Mouse (Mus musculus) stomach, embryonic 15.5 days (tissue): ENCODE data around the gene Tepp. TPM values are rescaled to one million over a fixed set of nuclear protein-coding genes. Genes with fewer than 3 reads are reported as not detected.

Experiments
- ATAC-seq: fragments of 200-750 bp; cut with Nextera tagmentation; 2 replicates; pipeline ENCODE4 v1.8.0; 2017; ENCODE audit warnings: low read depth, moderate number of reproducible peaks, moderate TSS enrichment; ENCODE audit not compliant: insufficient read depth, low FRiP score
- H3K27ac ChIP-seq: fragments of 300-500 bp; sonication (generic); 2 replicates; pipeline ENCODE4 v1.5.1; 2015; ENCODE audit warnings: mild to moderate bottlenecking, inconsistent platforms
- H3K27me3 ChIP-seq: fragments of 300-500 bp; sonication (generic); replicated peaks from 2 replicates; pipeline ENCODE4 v1.6.1; 2015; ENCODE audit warnings: inconsistent platforms
- H3K36me3 ChIP-seq: fragments of 300-500 bp; sonication (generic); 2 replicates; pipeline ENCODE4 v1.6.1; 2015; ENCODE audit warnings: inconsistent platforms
- H3K4me1 ChIP-seq: fragments of 300-500 bp; sonication (generic); 2 replicates; pipeline ENCODE4 v1.6.1; 2015; ENCODE audit warnings: inconsistent platforms
- H3K4me2 ChIP-seq: fragments of 300-500 bp; sonication (generic); 2 replicates; pipeline ENCODE4 v1.6.1; 2015; ENCODE audit warnings: mild to moderate bottlenecking, inconsistent platforms
- H3K4me3 ChIP-seq: fragments of 300-500 bp; sonication (generic); replicated peaks from 2 replicates; pipeline ENCODE4 v1.5.1; 2015; ENCODE audit warnings: inconsistent platforms
- H3K9ac ChIP-seq: fragments of 300-500 bp; sonication (generic); 2 replicates; pipeline ENCODE4 v1.6.1; 2015; ENCODE audit warnings: inconsistent platforms
- H3K9me3 ChIP-seq: fragments of 300-500 bp; sonication (generic); 2 replicates; pipeline ENCODE4 v1.6.1; 2016; ENCODE audit warnings: inconsistent platforms
- WGBS: fragments of 180-500 bp; shearing (Covaris S2); methylation state at CpG from one replicate; pipeline ENCODE4 v1.1.7; 2015; 5-methylcytosine and 5-hydroxymethylcytosine counted together
- polyA plus RNA-seq: library from polyadenylated mRNA; unstranded; fragments of >200 nt; fragmentation: Nextera tagmentation; extraction: Ambion mirVana; gene quantifications from 2 replicates; pipeline ENCODE4 v1.2.1, GENCODE M21; 2015

Gene Tepp
- polyA plus RNA-seq, 1 experiment from 2014 or later = 0.23 TPM

DNA sequence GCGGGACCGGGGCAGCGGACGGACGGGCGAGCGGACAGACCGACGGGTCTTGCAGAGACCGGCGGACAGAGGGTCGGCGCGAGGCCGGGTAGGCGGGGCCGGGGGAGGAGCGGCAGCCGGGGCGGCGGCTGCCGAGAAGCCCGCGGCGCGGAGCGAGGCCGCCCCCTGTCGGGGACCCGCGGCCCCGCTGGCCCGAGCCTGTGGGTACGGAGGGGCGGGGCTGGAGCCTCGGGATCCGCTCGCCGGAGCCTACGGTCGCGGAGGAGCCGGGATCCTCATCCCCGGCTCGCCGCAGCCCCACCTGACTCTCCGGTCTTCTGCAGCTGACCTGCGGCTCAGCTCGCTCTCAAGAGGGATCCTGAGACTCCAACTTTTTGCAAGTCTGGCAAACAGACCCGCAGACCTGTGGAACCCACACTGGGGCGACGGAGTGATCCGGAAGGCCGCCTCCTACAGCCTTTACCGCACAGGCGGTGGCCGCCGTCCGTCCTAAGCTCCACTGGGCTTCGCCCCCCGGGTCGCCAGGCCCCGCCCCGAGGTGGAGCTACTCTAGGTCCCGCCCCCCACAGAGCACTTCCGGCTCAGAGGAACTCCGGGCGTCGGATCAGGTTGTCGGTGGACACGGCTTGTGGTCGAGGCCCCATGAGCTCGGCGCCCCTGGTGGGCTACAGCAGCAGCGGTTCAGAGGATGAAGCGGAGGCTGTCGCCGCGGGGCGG, 21.5 kb downstream of the Tepp start, which contains the start of the genes Zfp319 and Usb1:
Gene Zfp319 (minus strand): TSS at position 231 of the 717 bp plus-strand sequence.
Gene Usb1 (plus strand): TSS at position 565 of the 717 bp plus-strand sequence.
- Histone ChIP-seq H3K36me3 (peaks cover 27% of the 10 kb centered on the region), H3K9ac (peak within 1 kb of the TSS; percentile 94), H3K4me3 (peak within 1 kb of the TSS; percentile 74), H3K4me1 (peaks cover 19% of the 10 kb centered on the region), H3K27me3 (no peaks in the 10 kb centered on the region), H3K4me2 (peak within 1 kb of the TSS; percentile 80), H3K9me3 (no peaks in the 10 kb centered on the region), H3K27ac (peak within 1 kb of the TSS; percentile 99)
- ATAC-seq = peak; percentile 94
- WGBS = under 1% methylated on average over 73 of the region's 80 CpGs

DNA sequence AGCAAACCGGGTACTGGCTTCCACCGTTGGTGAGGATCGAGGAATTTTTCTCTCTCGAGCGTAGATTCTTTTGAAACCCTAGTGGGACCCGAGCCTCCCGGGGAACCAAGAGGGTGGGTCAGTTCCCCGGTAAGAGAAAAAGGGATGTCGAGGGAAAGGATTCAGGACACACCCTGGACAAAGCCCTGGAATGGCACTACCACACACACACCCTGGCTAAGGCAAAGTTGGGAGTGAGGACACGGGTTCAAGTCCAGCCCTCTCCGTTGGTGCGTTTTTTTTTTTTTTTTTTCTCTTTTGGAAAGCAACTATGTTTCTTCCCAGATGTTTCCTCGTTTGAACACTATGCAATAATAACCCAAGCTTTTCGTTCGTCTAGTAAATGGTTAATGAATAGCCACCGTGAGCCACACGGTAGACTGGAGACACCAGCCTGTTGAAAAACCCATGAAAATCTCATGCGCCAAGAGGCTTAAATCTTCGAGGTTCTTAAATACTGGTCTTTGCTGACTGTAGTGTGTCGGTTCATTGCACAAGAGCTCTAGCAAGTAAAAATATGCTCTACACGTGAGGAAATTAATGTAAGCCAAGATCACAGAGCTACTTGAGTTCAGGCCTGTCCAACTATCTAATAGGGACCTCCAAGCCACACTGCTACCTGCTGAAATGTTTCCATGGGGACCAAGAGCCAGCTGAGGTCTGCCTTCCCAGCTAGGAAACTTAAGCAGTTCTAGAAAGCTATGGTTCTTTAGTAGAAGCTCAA, 22.3 kb downstream of the Tepp start:
- Histone ChIP-seq H3K4me3 (peak overlapping the region; percentile 74), H3K9ac (peak overlapping the region; percentile 94; the same call in 1 of the 2 replicates), H3K9me3 (no peaks in the 10 kb centered on the region), H3K4me1 (peaks cover 18% of the 10 kb centered on the region), H3K27ac (peak overlapping the region; percentile 99), H3K36me3 (peaks cover 20% of the 10 kb centered on the region), H3K27me3 (no peaks in the 10 kb centered on the region), H3K4me2 (peak overlapping the region; percentile 80)
- ATAC-seq = no peak
- 21% methylated on average over 21 of the region's 21 CpGs for whole genome bisulfite sequencing

DNA sequence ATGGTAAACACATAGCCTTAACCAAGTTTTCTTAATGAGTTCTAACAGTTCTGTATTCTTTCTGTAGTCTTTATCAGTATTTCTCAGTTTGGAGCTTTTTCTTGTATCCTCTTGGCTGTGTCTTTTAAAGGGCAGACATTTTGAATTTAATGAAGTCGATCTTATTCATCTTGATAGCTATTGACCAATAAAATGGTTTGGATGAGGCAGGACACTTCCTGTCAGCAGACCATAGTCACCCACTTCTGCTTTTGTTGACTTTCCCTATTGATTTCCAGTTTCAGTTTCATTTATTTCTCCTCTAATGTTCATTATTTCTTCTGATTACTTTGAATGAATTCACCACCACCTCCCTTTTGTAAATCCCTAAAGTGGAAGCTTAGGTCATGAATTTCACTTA, 25.3 kb downstream of the Tepp start:
- WGBS = 80% methylated on average over 1 of the region's 1 CpGs
- no peak for ATAC-seq

DNA sequence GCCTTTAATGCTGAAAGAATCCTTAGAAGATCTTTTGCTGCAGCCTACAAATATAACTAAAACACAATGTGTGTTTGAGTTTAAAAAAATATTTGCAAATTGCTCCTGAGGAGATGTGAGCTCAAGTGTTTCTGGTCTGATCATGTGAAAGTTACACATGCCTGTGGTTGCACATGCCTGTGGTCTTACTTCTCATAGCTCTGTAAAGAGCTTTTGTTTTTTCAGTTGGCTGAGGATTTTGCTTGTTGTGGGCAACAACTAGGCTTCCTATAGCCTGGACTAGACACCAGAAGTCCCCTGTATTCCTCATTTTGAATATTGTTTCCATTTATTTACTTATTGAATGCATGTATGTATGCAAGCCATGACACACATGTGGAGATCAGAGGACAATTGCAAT, 26.0 kb downstream of the Tepp start:
- no peaks in the 10 kb centered on the region for H3K27me3 ChIP-seq
- H3K4me3 ChIP-seq = no peak overlapping the region
- no peak for ATAC-seq
- no peaks in the 10 kb centered on the region for H3K9me3 ChIP-seq
- peaks cover 5% of the 10 kb centered on the region; the same call in 1 of the 2 replicates for H3K4me1 ChIP-seq
- no peak overlapping the region for H3K27ac ChIP-seq
- H3K9ac ChIP-seq = no peak overlapping the region
- H3K36me3 ChIP-seq = peaks cover 4% of the 10 kb centered on the region; the same call in 1 of the 2 replicates
- no peak overlapping the region for H3K4me2 ChIP-seq

More for the DNA sequence above, 25.3 kb downstream of the Tepp start:
- Histone ChIP-seq H3K27me3 (no peaks in the 10 kb centered on the region), H3K4me2 (no peak overlapping the region), H3K36me3 (peaks cover 4% of the 10 kb centered on the region; the same call in 1 of the 2 replicates), H3K4me1 (peaks cover 6% of the 10 kb centered on the region; the same call in 1 of the 2 replicates), H3K27ac (no peak overlapping the region), H3K9me3 (no peaks in the 10 kb centered on the region), H3K9ac (no peak overlapping the region), H3K4me3 (no peak overlapping the region)

DNA sequence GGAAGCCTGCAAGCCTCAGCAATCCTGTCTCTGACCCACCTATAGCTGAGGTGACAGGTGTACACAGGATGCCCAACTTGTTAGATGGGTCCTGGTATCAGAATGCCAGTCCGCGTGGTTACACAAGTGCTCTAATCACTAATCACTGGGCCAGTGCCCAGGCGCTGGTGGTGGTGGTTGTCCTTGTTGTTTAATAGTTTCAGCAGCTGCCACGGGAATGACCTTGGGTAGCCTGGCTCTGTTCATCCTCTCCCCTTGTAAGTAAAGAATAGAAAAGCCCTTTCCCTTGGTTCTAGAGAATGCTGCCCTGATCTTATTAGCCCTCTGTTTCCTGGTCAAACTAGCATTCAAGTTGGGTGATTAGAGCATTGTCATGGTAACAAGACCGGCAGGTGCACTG, 31.4 kb downstream of the Tepp start:
- WGBS = 68% methylated on average over 5 of the region's 5 CpGs
- Histone ChIP-seq H3K9me3 (no peaks in the 10 kb centered on the region), H3K4me2 (no peak overlapping the region), H3K4me1 (peaks cover under 1% of the 10 kb centered on the region; the same call in 1 of the 2 replicates), H3K27ac (no peak overlapping the region), H3K9ac (no peak overlapping the region), H3K36me3 (peaks cover 9% of the 10 kb centered on the region), H3K4me3 (no peak overlapping the region), H3K27me3 (no peaks in the 10 kb centered on the region)
- ATAC-seq = no peak

DNA sequence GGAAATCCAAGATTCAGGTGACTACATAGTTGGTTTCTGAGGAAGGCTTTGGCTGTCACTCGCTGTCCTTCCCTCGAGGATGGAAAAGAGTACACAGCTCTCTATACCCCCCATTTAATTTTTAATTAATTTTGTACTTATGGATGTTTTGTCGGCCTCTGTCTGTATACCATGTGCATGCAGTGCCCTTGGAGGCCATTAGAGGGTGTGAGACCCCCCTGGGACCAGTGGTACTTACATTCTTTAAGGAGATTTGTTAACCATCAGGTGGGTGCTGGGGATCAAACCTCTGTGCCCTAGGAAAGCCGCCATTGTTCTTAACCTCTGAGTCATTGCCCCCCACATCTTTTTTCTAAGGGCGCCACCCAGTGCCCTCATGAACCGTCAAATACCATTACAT, 34.3 kb downstream of the Tepp start:
- Histone ChIP-seq H3K9ac (no peak overlapping the region), H3K4me1 (peaks cover 16% of the 10 kb centered on the region; the same call in 1 of the 2 replicates), H3K36me3 (peaks cover 5% of the 10 kb centered on the region), H3K27me3 (no peaks in the 10 kb centered on the region), H3K4me2 (no peak overlapping the region), H3K4me3 (no peak overlapping the region), H3K9me3 (no peaks in the 10 kb centered on the region), H3K27ac (no peak overlapping the region)
- 80% methylated on average over 6 of the region's 6 CpGs for WGBS
- ATAC-seq = no peak

DNA sequence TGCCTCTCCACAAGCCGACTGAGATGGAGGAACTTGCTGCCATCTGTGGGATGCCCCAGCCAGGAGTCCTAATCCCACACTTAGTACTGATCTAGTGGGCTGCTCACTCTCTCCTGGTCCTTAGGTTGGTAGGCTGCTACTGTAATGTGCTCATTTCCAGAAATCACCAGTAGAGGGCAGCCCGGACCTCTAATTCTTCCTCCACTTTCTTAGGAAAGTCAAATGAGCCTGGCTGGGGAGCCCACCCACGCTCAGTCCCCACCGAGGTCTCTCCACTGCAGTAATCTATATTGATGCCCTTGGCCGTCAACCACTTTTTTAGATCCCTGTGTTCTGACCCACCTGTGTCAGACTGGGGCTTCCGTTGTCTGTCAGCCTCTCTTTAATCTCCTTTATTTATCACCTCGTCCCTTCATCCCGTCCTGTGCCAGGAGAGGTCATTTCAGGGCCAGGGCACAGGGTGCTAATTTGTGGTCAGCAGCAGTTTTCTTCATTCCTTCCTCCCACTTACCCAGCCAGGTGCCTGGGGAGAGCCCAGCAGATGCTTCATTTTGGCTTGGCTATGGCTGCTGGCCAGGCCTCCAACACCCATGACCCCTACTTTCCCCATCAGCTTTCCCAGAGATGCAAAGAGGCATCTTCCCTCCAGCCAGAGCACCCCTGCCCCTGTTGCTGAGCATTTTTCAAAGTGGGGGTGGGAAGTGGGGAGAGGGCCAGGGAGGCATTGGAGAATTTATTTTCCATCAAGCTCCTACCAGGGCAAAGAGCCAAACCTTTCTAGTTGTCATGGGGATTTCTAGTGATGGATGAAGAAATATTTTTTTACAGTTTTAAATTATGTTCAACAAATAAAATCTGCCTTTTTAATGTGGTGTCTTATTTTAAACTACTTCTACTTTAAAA, 36.5 kb downstream of the Tepp start:
- H3K27ac ChIP-seq = no peak overlapping the region
- H3K4me2 ChIP-seq = no peak overlapping the region
- no peaks in the 10 kb centered on the region for H3K27me3 ChIP-seq
- no peak for ATAC-seq
- H3K4me1 ChIP-seq = peaks cover 26% of the 10 kb centered on the region; the same call in 1 of the 2 replicates
- no peak overlapping the region for H3K4me3 ChIP-seq
- H3K9me3 ChIP-seq = no peaks in the 10 kb centered on the region
- H3K36me3 ChIP-seq = peaks cover 5% of the 10 kb centered on the region
- 26% methylated on average over 8 of the region's 8 CpGs for WGBS
- H3K9ac ChIP-seq = no peak overlapping the region

DNA sequence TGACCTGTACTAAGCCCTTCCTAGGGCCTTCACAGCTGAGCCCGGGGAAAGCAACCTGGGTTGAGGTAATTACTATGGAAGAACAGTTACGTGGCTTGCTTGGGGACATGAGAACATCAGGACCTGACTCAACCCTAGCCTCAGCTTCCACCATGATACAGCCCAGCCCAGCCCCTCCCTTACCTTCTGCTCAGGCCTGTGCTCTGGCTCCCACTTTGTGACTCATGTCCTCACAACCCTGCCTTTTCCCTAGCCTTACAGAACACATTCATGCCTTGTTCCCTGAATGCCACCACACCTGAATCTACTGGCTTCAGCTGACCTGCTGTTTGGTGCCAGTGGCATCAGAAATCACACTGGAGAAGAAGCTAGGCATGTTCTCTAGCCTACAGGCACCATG, 38.0 kb downstream of the Tepp start:
- H3K4me2 ChIP-seq = no peak overlapping the region
- no peaks in the 10 kb centered on the region for H3K27me3 ChIP-seq
- no peak overlapping the region for H3K9ac ChIP-seq
- 86% methylated on average over 2 of the region's 2 CpGs for WGBS
- H3K36me3 ChIP-seq = peaks cover 5% of the 10 kb centered on the region
- H3K9me3 ChIP-seq = no peaks in the 10 kb centered on the region
- peak overlapping the region; percentile 69 for H3K27ac ChIP-seq
- no peak overlapping the region for H3K4me3 ChIP-seq
- no peak for ATAC-seq
- peaks cover 32% of the 10 kb centered on the region; the same call in 1 of the 2 replicates for H3K4me1 ChIP-seq

DNA sequence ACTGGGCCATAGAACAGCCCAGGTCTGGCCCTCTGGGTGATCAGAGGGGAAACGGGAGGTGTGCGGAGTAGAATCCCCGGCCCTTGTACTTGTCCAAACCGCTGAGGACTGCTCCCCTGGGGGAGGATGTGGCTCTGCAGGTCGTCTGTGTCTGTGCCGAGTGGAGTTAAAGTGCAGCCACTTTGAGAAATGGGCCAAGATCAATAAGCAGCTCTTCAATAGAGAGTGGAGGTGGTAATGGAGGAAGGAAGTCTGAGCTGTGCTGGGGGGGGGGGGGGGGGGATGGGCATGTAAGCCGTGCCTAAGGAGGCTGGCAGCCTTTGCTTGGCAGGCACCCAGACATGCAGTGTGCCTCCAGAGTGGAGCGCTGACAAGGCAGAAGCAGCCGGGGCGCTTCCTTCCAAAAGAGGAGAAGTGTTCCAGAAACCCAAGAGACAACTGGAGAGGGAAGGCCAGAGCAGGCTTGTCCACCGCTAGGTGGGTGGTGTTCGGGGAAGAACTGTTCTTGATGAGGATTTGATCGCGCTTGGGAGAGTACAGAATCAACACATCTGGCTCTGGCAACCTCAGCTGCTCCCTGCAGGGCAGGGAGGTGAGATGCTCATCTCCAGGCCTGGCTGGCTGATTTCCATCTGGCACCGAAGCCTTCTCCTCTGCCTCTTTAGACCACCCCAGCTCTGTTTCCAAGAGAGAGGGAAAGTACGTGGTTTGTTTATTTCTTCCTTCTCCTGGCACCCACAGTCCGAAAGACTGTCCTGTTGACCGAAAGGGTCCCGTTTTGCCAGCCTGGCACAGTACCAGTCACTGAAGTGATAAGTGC, 38.7 kb downstream of the Tepp start:
- H3K9me3 ChIP-seq = no peaks in the 10 kb centered on the region
- no peak overlapping the region for H3K4me2 ChIP-seq
- H3K27me3 ChIP-seq = no peaks in the 10 kb centered on the region
- H3K36me3 ChIP-seq = peaks cover 3% of the 10 kb centered on the region
- peaks cover 38% of the 10 kb centered on the region; the same call in 1 of the 2 replicates for H3K4me1 ChIP-seq
- peak overlapping the region; percentile 69 for H3K27ac ChIP-seq
- WGBS = 46% methylated on average over 19 of the region's 19 CpGs
- H3K9ac ChIP-seq = no peak overlapping the region
- H3K4me3 ChIP-seq = no peak overlapping the region
- ATAC-seq = no peak

DNA sequence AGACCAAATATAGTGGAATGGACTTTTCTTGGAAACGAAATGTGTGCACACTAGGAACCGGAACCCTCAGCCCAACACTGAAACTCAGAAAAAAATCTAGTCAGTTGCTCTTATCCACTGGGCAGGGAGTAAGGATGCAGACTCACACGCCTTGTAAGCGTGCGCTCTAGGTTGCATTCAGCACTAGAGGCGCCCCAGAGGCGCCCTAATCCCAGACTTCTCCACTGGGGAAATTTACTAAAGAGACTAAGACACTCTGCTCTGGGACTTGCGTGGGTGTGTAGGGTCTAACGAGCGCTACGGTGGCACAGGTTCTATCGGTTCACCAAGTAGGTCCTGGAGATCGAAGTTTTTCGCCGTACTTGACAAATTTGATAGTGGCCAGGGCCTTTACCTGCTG, 41.1 kb downstream of the Tepp start:
- Histone ChIP-seq H3K4me1 (peaks cover 38% of the 10 kb centered on the region), H3K27ac (peak overlapping the region; percentile 86), H3K4me2 (peak overlapping the region; percentile 88), H3K9ac (no peak overlapping the region), H3K9me3 (no peaks in the 10 kb centered on the region), H3K4me3 (peak overlapping the region; percentile 77), H3K36me3 (no peaks in the 10 kb centered on the region), H3K27me3 (no peaks in the 10 kb centered on the region)
- WGBS = 3% methylated on average over 15 of the region's 15 CpGs
- peak; percentile 32; the same call in 1 of the 2 replicates for ATAC-seq
